Mouse (Mus musculus) CH12.LX (cell line): Measurements from ENCODE around the gene Hoxb8. TPM values are rescaled to one million over a fixed set of nuclear protein-coding genes. Genes with fewer than 3 reads are reported as not detected.

ENCODE experiments used
- DNase-seq: peaks from one replicate; pipeline ENCODE4 v3.0.0-alpha.2; 2013; ENCODE audit errors: extremely low read depth
- H3K27ac ChIP-seq: 2 replicates; pipeline ENCODE4 v1.5.1; 2012; ENCODE audit warnings: low read depth, mild to moderate bottlenecking, control low read depth, moderate library complexity; ENCODE audit not compliant: insufficient read depth
- H3K27me3 ChIP-seq: replicated peaks from 2 replicates; pipeline ENCODE3; 2012; ENCODE audit warnings: inconsistent platforms
- H3K36me3 ChIP-seq, 2 experiments: replicated peaks in 1 of 2; 2 replicates each; pipeline versions ENCODE3 to v1.6.1; 2012; ENCODE audit warnings: inconsistent platforms in 1 of 2, low read length in 1 of 2, mild to moderate bottlenecking in 1 of 2, mixed read lengths in 1 of 2, moderate library complexity in 1 of 2; ENCODE audit not compliant: control insufficient read depth in 1 of 2, insufficient read depth in 1 of 2
- H3K4me1 ChIP-seq, 2 experiments: 2 replicates each; pipeline ENCODE4 v1.6.1; 2012; ENCODE audit warnings: inconsistent platforms in 1 of 2, moderate library complexity in 1 of 2; ENCODE audit not compliant: insufficient read depth in 2 of 2, control insufficient read depth in 1 of 2
- H3K4me2 ChIP-seq: 2 replicates; pipeline ENCODE4 v1.6.1; 2012; ENCODE audit warnings: low read depth, mild to moderate bottlenecking, control low read depth; ENCODE audit not compliant: poor library complexity, insufficient read depth, severe bottlenecking
- H3K4me3 ChIP-seq, 3 experiments: fragments of 150-350 bp in 1 of 3; sonication (generic) in 1 of 3; replicated peaks in 1 of 3; 2 replicates each; pipeline versions ENCODE3 to v1.5.1; 2011 to 2012; ENCODE audit warnings: low read depth in 2 of 3, low read length in 2 of 3, mild to moderate bottlenecking in 2 of 3, moderate library complexity in 2 of 3, control low read depth in 1 of 3, improper control_type of control experiment in 1 of 3, inconsistent platforms in 1 of 3, mixed read lengths in 1 of 3; ENCODE audit not compliant: poor library complexity in 1 of 3
- H3K79me2 ChIP-seq: replicated peaks from 2 replicates; pipeline ENCODE4 v1.6.1; 2012; ENCODE audit warnings: mild to moderate bottlenecking, moderate library complexity; ENCODE audit not compliant: control insufficient read depth, poor library complexity, insufficient read depth, severe bottlenecking; ENCODE audit errors: extremely low read depth
- H3K9ac ChIP-seq: 2 replicates; pipeline ENCODE4 v1.6.1; 2012; ENCODE audit warnings: low read depth, mild to moderate bottlenecking, control low read depth, moderate library complexity; ENCODE audit not compliant: insufficient read depth
- H3K9me3 ChIP-seq: replicated peaks from 2 replicates; pipeline ENCODE3; 2012; ENCODE audit warnings: low read length, inconsistent platforms, mixed read lengths
- BHLHE40 ChIP-seq: IDR thresholded peaks from 2 replicates; pipeline ENCODE4 v1.6.1; 2011; ENCODE audit warnings: mild to moderate bottlenecking, low read depth, low read length, improper control_type of control experiment
- CHD1 ChIP-seq: IDR thresholded peaks from 2 replicates; pipeline ENCODE4 v1.6.1; 2012; ENCODE audit warnings: low read depth, low read length, improper control_type of control experiment, inconsistent platforms
- E2F4 ChIP-seq: IDR thresholded peaks from 2 replicates; pipeline ENCODE4 v1.6.1; 2011; ENCODE audit warnings: low read depth, low read length, improper control_type of control experiment; ENCODE audit not compliant: insufficient replicate concordance
- ELF1 ChIP-seq: IDR thresholded peaks from 2 replicates; pipeline ENCODE4 v1.6.1; 2014; ENCODE audit warnings: low read depth, mild to moderate bottlenecking, inconsistent platforms, low read length, improper control_type of control experiment
- EP300 ChIP-seq: IDR thresholded peaks from 2 replicates; pipeline ENCODE4 v1.6.1; 2011; ENCODE audit warnings: low read length, improper control_type of control experiment
- ETS1 ChIP-seq: conservative IDR thresholded peaks from 2 replicates; pipeline ENCODE4 v1.6.1; 2012; ENCODE audit warnings: low read depth, mild to moderate bottlenecking, inconsistent platforms, low read length, improper control_type of control experiment, moderate library complexity
- GABPA ChIP-seq: IDR thresholded peaks from 2 replicates; pipeline ENCODE4 v1.6.1; 2012; ENCODE audit warnings: low read depth, low read length, improper control_type of control experiment, inconsistent platforms; ENCODE audit not compliant: insufficient replicate concordance
- HCFC1 ChIP-seq: IDR thresholded peaks from 2 replicates; pipeline ENCODE4 v1.6.1; 2012; ENCODE audit warnings: low read depth, mild to moderate bottlenecking, inconsistent platforms, low read length, improper control_type of control experiment
- JUND ChIP-seq: conservative IDR thresholded peaks from 2 replicates; pipeline ENCODE4 v1.6.1; 2011; ENCODE audit warnings: low read depth, low read length, improper control_type of control experiment
- MAX ChIP-seq: IDR thresholded peaks from 2 replicates; pipeline ENCODE4 v1.6.1; 2011; ENCODE audit warnings: low read length, improper control_type of control experiment
- MAZ ChIP-seq: IDR thresholded peaks from 2 replicates; pipeline ENCODE4 v1.6.1; 2012; ENCODE audit warnings: low read depth, mild to moderate bottlenecking, inconsistent platforms, low read length, improper control_type of control experiment, moderate library complexity
- NRF1 ChIP-seq: IDR thresholded peaks from 2 replicates; pipeline ENCODE4 v1.6.1; 2014; ENCODE audit warnings: low read depth, mild to moderate bottlenecking, inconsistent platforms, low read length, improper control_type of control experiment, moderate library complexity
- PAX5 ChIP-seq: IDR thresholded peaks from 2 replicates; pipeline ENCODE4 v1.6.1; 2012; ENCODE audit warnings: low read length, inconsistent platforms, mixed read lengths
- POLR2A ChIP-seq: IDR thresholded peaks from 2 replicates; pipeline ENCODE4 v1.6.1; 2011; ENCODE audit warnings: low read depth, mild to moderate bottlenecking, improper control_type of control experiment, low read length
- RAD21 ChIP-seq: IDR thresholded peaks from 2 replicates; pipeline ENCODE4 v1.6.1; 2011; ENCODE audit warnings: low read depth, mild to moderate bottlenecking, low read length, improper control_type of control experiment, moderate library complexity
- TBP ChIP-seq: conservative IDR thresholded peaks from 2 replicates; pipeline ENCODE4 v1.6.1; 2011; ENCODE audit warnings: low read depth, low read length, improper control_type of control experiment
- TCF12 ChIP-seq: IDR thresholded peaks from 2 replicates; pipeline ENCODE4 v1.6.1; 2014; ENCODE audit warnings: low read depth, mild to moderate bottlenecking, inconsistent platforms, low read length, improper control_type of control experiment
- USF2 ChIP-seq: conservative IDR thresholded peaks from 2 replicates; pipeline ENCODE4 v1.6.1; 2011; ENCODE audit warnings: low read depth, low read length, improper control_type of control experiment
- ZKSCAN1 ChIP-seq: IDR thresholded peaks from 2 replicates; pipeline ENCODE4 v1.6.1; 2012; ENCODE audit warnings: low read depth, inconsistent platforms, low read length, improper control_type of control experiment, borderline replicate concordance
- ZNF384 ChIP-seq: IDR thresholded peaks from 2 replicates; pipeline ENCODE4 v1.6.1; 2012; ENCODE audit warnings: low read depth, low read length, improper control_type of control experiment, inconsistent platforms
- dilution Hi-C: fragments of 300-500 bp; cut with MboI; formaldehyde crosslinking; loops from 2 replicates; pipeline ENCODE4 v1.14.3; 2020; ENCODE audit warnings: low sequenced_read_pairs; ENCODE audit not compliant: extremely low pct_unique_long_range_greater_than_20kb, extremely low pct_ligation_motif_present
- in situ Hi-C: fragments of 300-500 bp; cut with MboI; formaldehyde crosslinking; loops from 3 replicates; pipeline ENCODE4 v1.14.3; 2019; ENCODE audit warnings: low sequenced_read_pairs, low pct_ligation_motif_present, low pct_unique_long_range_greater_than_20kb, mixed read lengths
- polyA plus RNA-seq: library from polyadenylated mRNA; unstranded; fragments of >175 nt; gene quantifications from 2 replicates; pipeline ENCODE4 v1.2.1, GENCODE M21; 2012; ENCODE audit warnings: low read depth; ENCODE audit not compliant: insufficient read length
- total RNA-seq, 2 experiments: library from RNA; depleted of rRNA; stranded (reverse); fragments of 300-350 nt in 1 of 2; fragments of >200 nt in 1 of 2; gene quantifications; 2 replicates each; pipeline ENCODE4 v1.2.3; 2012 to 2014

Gene Hoxb8
- total and polyA plus RNA-seq, 3 experiments = not detected

- Histone ChIP-seq H3K4me3 (no peak overlapping the region), H3K9me3 (peaks cover 22% of the 10 kb centered on the region), H3K36me3 (no peaks in the 10 kb centered on the region), H3K79me2 (no peaks in the 10 kb centered on the region), H3K4me1 (peaks cover 0 to 10% of the 10 kb centered on the region in 2 experiments; a peak in 2 of 4 replicates), H3K9ac (no peak overlapping the region), H3K4me2 (no peak overlapping the region), H3K27me3 (peaks cover 72% of the 10 kb centered on the region), H3K27ac (no peak overlapping the region)
- TF ChIP-seq EP300 = no peak
- no peak for TF ChIP-seq USF2
- no peak for TF ChIP-seq ZKSCAN1
- TF ChIP-seq NRF1 = no peak
- no peak for TF ChIP-seq TCF12
- no peak for TF ChIP-seq RAD21
- no peak for TF ChIP-seq ETS1
- no peak for TF ChIP-seq ELF1
- TF ChIP-seq MAZ = no peak
- no peak for TF ChIP-seq TBP
- no peak for TF ChIP-seq E2F4
- no peak for TF ChIP-seq JUND
- no peak for TF ChIP-seq ZNF384
- TF ChIP-seq HCFC1 = no peak
- TF ChIP-seq PAX5 = no peak
- TF ChIP-seq CHD1 = no peak
- TF ChIP-seq MAX = no peak
- DNase-seq = no peak
- in situ Hi-C loops = loop anchor here (25.0 kb wide), 1 partner anchor 232 kb away; no protein-coding TSS in a partner anchor
- dilution Hi-C loops = no loop called here
Observed at GRCm38 (mm10) chr11:96305505-96306182, 23.9 kb downstream of the Hoxb8 start.

- Histone ChIP-seq H3K9me3 (peaks cover 22% of the 10 kb centered on the region), H3K79me2 (no peaks in the 10 kb centered on the region), H3K36me3 (no peaks in the 10 kb centered on the region), H3K4me2 (no peak overlapping the region), H3K4me1 (peaks cover 0 to 16% of the 10 kb centered on the region in 2 experiments; a peak in 2 of 4 replicates)
- DNase-seq = no peak
- TF ChIP-seq GABPA = no peak
- TF ChIP-seq CHD1 = no peak
- TF ChIP-seq BHLHE40 = no peak
- no peak for TF ChIP-seq JUND
- TF ChIP-seq ZKSCAN1 = no peak
- no peak for TF ChIP-seq ETS1
- no peak for TF ChIP-seq ZNF384
- TF ChIP-seq MAZ = no peak
- TF ChIP-seq NRF1 = no peak
- no peak for TF ChIP-seq HCFC1
- TF ChIP-seq POLR2A = no peak
- TF ChIP-seq, all 38 proteins: peak for 0
- dilution Hi-C loops (no loop called here), in situ Hi-C loops (loop anchor here (25.0 kb wide), 1 partner anchor 231 kb away; no protein-coding TSS in a partner anchor)
- Histone ChIP-seq H3K4me3 (no peak overlapping the region), H3K9ac (no peak overlapping the region), H3K27ac (no peak overlapping the region), H3K27me3 (peaks cover 68% of the 10 kb centered on the region)
Observed at GRCm38 (mm10) chr11:96306183-96306907, 24.6 kb downstream of the Hoxb8 start.
